Mouse (Mus musculus): Measurements from ENCODE around the gene Gm20518.

Gm20518 gene

GRCm38 (mm10) chr16:17843701-17844365, 47.6 kb downstream of the Gm20518 start:
- DNase-seq (ENCODE audit: low spot score in 2 of 2), result no peak

- no peak for DNase-seq (ENCODE audit: low spot score in 2 of 2)
Measured at GRCm38 (mm10) chr16:17842437-17842836, 49.0 kb downstream of the Gm20518 start.

DNA sequence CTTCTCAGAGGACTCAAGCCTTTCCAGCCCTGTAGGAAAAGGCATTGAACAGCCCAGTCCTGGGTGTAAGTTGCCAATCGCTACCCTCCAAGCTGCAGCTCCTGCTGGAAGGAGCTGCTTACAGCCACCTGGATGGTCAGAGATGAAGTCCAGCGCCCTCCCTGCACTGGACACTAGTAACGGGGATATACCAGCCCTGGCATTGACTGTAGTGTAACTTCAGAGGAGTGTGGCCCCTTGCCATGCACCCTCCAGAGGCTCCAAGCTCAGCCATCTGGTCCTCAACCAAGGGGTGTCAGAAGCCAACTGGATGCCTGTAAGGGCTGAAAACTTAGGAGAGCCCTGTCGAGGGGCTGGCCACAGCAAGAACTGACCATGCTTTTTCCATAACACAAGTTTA, 51.5 kb downstream of the Gm20518 start:
- DNase-seq (ENCODE audit: low spot score in 2 of 2), result no peak

- no peak for DNase-seq (ENCODE audit: low spot score in 2 of 2)
Measured at GRCm38 (mm10) chr16:17838051-17838450, 53.4 kb downstream of the Gm20518 start, which contains the start of gene Car15. TSS of gene Car15 (minus strand) at chr16:17838364.

GRCm38 (mm10) chr16:17835481-17835880, 56.0 kb downstream of the Gm20518 start:
- DNase-seq (ENCODE audit: low spot score in 2 of 2), result no peak

GRCm38 (mm10) chr16:17834543-17834942, 56.9 kb downstream of the Gm20518 start:
- DNase-seq (ENCODE audit: low spot score in 2 of 2), result no peak

DNA sequence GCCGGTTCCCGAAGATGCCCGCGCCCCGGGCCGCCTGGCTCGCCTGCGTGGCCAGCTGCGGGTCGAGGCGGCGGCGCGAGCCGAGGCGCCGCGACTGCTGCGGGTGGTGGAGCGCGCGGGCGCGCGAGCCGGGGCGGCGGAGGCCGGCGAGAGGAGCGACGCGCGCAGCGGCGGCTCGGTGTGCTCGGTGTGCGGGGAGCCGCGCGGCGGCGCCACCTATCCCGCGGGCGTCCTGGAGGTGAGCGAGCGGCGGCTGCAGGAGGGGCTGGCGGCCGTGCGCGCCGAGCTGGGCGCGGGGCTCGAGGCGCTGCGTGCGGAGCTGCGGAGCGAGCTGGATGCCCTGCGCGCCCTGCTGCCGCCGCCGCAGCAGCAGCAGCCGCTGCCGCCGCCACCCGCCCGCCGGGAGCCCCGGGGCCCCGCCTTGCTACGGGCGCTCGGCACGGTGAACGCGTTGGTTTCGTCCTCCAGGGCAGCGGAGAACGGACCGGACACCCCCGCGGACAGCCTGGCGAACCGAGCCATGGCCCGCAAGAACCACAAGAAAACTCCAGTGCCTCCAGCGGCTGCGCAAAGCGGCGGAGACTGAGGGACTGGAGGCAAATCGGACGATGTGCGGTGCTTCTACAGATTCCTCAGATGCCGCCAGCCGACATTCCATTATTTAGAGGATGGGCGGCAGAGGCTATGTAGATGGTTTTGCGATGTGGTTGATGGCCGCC, 57.6 kb downstream of the Gm20518 start:
- DNase-seq (ENCODE audit: low spot score in 2 of 2), result no peak

- DNase-seq (ENCODE audit: low spot score in 2 of 2), result no peak
Measured at GRCm38 (mm10) chr16:17833321-17833680, 58.2 kb downstream of the Gm20518 start.

DNA sequence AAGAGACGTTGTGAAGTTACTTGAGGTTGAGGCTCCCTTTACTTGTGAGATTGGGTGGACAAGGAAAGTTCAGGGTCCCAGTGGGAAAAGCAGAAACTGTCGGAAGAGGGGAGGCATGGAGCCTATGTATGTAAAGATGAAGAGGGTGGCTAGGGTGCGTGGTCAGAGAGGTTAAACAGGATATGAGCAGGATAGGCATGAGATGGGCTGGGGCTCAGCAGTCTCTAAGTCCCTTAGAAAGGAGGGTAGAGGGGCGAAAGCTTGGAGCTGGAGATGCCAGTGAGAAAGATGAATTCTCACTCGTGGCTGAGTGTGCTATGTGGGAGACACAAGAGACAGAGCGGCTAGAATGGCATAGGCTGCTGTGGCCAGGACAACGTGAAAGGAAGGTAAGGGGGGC, 58.6 kb downstream of the Gm20518 start, which contains the start of gene B830017H08Rik:
B830017H08Rik (plus strand) TSS at position 301 of the 400 bp plus-strand sequence.
- DNase-seq (ENCODE audit: low spot score in 2 of 2), result no peak

DNA sequence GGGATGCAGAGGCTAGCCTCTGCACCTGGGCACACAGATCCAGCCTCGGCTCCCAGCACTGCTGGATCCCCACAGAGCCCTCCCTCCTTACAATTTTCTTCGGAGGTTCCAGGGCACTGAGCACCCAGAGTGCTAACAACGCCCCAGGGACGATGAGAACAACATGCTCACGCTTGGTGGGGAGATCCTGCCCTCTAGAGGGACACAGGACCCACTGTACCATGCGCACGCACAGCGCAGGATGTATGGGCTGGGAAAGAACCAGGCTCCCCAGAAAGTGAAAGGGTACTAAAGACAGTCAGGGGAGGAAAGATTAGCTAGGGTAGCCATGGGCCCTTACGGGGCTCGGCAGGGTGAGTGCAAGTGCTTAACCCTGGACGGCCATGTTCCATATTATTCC, 59.7 kb downstream of the Gm20518 start:
- no peak for DNase-seq (ENCODE audit: low spot score in 2 of 2)

GRCm38 (mm10) chr16:17830385-17831178, 60.9 kb downstream of the Gm20518 start:
- DNase-seq (ENCODE audit: low spot score in 2 of 2), result no peak

- DNase-seq (ENCODE audit: low spot score in 2 of 2), result no peak
Measured at GRCm38 (mm10) chr16:17828867-17829266, 62.6 kb downstream of the Gm20518 start.

DNA sequence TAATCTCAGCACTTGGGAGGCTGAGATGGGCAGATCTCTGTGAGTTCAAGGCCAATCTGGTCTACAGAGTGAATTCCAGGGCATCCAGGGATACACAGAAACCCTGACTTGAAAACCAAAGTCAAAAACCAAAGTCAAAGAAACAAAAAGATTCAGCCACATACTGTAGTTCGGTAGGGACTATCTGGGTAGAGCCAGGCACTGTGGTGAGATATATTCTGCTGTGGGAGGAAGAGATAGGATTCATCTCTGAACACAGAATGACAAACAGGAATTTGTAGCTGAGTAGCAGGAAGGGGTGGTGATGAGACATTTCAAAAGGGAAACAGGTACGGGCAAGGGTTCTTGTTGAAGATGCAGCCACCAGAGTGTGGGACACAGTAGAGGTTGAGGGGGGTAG, 63.2 kb downstream of the Gm20518 start:
- DNase-seq (ENCODE audit: low spot score in 2 of 2), result no peak

- no peak for DNase-seq (ENCODE audit: low spot score in 2 of 2)
Measured at GRCm38 (mm10) chr16:17826500-17826899, 65.0 kb downstream of the Gm20518 start.

DNA sequence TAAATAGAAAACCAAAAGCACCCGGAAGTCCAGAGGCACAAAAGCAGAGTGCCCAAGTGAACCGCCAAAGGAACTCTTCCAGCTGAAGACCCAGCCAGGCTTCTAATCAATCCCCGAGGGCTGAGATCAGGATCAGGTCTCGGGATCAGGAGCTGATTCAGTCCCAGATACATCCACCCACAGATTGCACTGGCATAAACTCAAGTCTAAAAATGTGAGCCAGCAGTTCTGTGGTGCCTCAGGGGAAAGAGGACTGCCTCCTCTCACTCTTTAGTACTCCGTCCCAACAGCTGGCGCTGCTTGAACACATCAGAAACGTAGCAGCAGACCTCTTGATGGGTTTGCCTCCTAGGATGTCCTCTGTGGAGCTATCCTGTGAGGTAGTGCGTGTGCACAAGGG, 74.9 kb downstream of the Gm20518 start:
- no peak for DNase-seq (ENCODE audit: low spot score in 2 of 2)

GRCm38 (mm10) chr16:17815411-17816402, 75.8 kb downstream of the Gm20518 start:
- DNase-seq (ENCODE audit: low spot score in 2 of 2), result peak; percentile 51 to 81

DNA sequence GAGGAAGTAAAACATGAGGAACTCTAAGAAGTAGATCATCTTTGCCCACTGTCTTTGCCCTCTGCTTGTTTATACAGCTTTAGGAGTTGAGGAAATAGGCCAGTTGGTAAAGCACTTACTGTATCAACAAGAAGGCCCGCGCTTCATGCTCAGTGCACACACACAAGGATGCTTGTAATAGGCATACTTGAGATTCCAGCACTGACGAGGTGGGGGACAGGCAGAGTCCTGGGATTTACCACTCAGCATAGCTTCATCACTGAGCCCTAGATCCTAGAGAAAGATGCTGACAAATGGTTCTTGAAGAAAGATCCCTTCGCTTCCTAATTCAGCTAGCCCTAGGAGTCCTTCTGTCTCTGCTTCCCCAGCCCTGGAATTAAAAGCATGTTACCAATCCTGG, 78.3 kb downstream of the Gm20518 start:
- no peak for DNase-seq (ENCODE audit: low spot score in 2 of 2)

GRCm38 (mm10) chr16:17812120-17812519, 79.4 kb downstream of the Gm20518 start:
- no peak for DNase-seq (ENCODE audit: low spot score in 2 of 2)

- DNase-seq (ENCODE audit: low spot score in 2 of 2), result peak in 1 of 2 experiments; percentile 55
Measured at GRCm38 (mm10) chr16:17809711-17810110, 81.8 kb downstream of the Gm20518 start.

- DNase-seq (ENCODE audit: low spot score in 2 of 2), result peak in 1 of 2 experiments; percentile 48
Measured at GRCm38 (mm10) chr16:17809125-17809524, 82.3 kb downstream of the Gm20518 start.

All from spleen, postnatal 4 days (tissue).